Mouse (Mus musculus): ENCODE measurements at regions not wholly inside any gene's neighbourhood (a gene's known extent, or its start where the extent isn't known, plus 50 kb on each side); places are given as distances from the start of the nearest gene placed in this dataset.

DNA sequence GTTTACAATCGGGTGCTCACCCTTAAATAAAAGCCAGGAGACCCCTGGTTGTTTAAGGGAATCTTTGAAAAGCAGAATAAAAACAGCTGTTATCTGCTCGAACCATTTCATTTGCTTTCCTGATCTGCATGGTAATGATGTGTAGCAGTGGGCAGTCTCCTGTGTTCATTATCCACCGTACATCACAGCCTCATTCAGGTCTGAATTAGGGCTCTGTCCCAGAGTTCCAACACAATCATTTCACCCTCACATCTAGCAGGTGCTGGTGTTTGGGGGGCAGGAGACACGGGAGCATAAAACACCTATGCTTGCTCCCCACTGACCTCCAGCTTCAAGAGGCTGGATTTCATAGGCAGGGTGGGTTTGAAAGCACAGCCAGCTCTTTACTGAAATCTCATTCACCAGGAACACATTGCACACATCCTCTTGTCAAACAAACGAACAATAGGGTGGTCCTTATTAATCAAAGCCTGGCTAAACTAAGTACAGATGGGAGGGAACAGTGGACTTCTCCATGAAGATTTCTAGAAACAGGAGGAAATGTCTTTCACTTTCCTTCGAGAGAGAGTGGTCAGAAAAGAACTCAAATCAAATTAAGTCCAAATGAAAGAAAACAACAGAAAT, 368.3 kb upstream of the Adgrl2 start:
- no peak for TF ChIP-seq GATA4 (IDR thresholded peaks at IDR 0.05; ENCODE audit: insufficient replicate concordance, low read length)

DNA sequence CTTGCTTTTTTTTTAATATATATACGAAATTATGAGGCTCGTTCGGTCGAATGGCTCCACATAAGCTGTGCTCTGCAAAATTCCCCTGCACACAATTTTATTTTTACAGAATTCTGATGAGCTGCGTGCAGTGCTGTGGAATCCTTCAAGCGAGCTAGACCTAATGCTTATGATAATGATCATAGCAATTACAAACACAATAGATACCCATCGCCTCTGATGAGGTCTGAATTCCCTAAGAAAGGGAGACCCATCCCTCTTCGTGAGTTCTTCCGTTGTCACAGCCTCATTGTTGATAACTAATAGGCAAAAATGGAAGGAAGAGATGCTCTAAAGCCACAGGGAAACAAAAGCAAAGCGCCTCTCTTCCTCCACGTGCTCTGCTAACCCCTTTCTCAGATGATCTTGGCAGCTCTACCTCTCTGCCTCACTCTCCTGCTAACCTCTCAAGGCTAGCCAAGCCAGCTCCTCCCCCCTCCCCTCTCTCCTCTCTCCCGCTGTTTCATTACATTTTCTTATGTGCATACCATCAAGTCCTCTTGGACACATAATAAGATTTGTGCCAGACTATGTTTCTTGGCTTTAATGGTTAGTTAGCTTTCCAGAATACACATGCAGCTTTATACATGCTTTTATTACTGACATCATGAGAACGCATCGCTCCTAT, 367.7 kb upstream of the Adgrl2 start:
- TF ChIP-seq GATA4 (IDR thresholded peaks at IDR 0.05; ENCODE audit: insufficient replicate concordance, low read length), result no peak

DNA sequence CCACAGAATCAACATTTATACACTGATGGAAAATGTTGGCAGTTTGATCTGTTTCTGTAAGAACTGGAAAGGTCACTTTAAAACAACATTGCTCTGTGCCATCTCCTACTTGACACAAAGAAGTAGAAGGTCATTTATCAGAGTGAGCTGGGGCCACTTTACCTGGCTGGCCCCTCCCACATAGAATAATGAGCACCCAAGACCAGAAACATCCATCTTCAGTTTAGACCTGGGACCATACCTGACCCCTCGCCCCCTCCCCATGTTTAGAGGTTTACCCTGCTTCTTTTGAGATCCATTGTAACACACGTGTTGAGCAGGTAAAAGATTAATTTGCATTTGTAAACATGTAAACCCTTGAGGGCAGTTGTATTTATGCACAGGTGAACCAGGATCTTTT, 366.8 kb upstream of the Adgrl2 start:
- TF ChIP-seq GATA4 (IDR thresholded peaks at IDR 0.05; ENCODE audit: insufficient replicate concordance, low read length), result no peak

DNA sequence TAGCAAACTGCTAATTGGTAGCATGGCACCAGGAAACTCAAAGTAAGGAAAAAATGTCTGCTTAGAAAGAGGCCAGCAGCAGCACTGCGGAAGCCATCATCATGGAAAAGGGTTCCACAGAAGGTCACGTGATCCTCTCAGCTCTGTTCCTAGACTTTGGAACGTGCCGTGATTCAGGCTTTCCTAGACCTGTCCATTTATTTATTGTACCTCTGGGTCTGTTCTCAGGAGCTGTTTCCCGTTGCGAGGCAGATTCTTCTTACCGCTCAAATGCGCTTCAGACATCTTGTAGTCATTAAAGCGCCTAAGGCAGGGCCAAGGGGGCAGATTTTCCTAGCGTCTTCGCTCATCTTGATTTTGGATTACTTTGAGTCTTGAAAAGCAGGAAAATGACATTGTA, 365.0 kb upstream of the Adgrl2 start:
- no peak for TF ChIP-seq GATA4 (IDR thresholded peaks at IDR 0.05; ENCODE audit: insufficient replicate concordance, low read length)

DNA sequence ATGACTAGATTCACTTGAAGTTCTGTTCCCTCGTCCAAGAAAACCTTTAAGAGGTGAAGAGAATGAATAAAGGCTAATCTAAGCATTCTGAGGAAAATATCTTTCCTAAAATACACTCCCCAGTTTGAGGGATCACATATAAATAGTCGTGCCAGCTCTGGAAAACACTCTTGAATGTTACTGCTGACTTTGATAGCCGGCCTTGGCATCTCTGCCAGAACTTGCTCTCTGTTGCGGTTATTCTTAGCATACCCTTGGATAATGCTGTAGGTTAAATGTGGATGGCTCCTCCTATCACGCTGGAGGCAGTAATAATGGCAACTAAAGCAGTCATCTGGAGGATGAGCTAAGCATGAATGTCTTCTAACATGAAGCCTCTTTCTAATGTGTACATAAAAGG, 363.6 kb upstream of the Adgrl2 start:
- TF ChIP-seq GATA4 (IDR thresholded peaks at IDR 0.05; ENCODE audit: insufficient replicate concordance, low read length), result no peak

DNA sequence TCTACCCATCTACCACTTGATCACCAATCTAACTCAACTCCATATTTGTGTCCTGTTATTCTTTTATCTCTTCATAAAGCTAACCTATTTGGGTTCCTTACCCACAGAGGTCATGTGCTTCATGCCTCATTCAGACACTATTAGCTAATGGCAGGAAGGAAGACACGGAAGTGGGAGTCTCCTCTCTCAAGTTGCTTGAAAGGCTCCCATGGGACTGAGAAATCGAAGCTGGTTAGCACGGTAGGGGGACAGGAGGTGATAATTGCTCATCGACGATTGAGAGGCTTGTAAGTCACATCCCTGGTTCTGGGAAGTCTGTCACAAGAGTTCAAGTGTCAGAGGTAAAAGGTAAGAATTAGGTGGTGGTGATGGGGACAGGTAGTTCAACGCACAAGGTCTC, 362.2 kb upstream of the Adgrl2 start:
- TF ChIP-seq GATA4 (IDR thresholded peaks at IDR 0.05; ENCODE audit: insufficient replicate concordance, low read length), result no peak

DNA sequence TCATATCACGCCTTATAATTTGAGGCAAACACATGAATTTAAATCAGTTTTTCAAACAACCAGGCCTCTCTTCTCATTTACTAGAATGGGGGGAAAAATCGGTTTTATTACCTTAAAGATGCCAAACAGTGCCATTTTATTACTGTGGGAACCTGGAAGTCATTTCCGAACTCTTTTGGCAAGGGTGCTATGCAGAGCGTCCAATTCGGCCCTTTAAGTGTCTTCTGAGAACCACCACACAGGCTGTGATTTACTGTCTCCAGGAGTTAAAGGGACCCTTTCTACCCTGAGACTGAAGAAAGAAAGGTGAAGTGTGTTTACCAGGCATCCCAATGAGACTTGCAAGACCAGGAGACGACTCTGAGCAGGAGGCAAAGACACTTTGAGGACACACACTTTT, 359.4 kb upstream of the Adgrl2 start:
- TF ChIP-seq GATA4 (IDR thresholded peaks at IDR 0.05; ENCODE audit: insufficient replicate concordance, low read length), result no peak

DNA sequence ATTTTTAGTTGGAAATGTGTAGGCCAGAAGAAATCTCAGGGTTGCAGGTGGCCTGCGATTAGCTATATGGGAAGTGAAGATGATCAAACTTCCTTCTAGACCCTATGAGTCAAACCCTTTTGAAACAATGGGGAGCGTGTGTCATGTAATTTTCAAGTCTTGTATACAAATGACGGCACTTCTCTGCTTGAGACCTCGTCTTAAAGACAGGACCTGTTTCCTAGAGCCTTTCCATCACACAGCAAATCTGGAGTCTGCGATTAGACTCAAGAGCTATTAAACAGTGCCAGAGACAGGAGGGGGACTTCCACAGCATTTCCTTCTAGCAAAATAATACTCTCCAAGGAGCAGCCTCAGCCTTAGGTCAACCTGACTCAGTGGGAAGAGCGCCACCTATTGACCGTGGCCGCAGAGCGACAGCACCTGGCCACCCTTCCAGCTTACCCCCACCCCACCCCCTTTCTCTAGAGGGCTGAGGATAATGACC, 358.9 kb upstream of the Adgrl2 start:
- peak; percentile 67; the same call in 1 of the 2 replicates for TF ChIP-seq GATA4 (IDR thresholded peaks at IDR 0.05; ENCODE audit: insufficient replicate concordance, low read length)

DNA sequence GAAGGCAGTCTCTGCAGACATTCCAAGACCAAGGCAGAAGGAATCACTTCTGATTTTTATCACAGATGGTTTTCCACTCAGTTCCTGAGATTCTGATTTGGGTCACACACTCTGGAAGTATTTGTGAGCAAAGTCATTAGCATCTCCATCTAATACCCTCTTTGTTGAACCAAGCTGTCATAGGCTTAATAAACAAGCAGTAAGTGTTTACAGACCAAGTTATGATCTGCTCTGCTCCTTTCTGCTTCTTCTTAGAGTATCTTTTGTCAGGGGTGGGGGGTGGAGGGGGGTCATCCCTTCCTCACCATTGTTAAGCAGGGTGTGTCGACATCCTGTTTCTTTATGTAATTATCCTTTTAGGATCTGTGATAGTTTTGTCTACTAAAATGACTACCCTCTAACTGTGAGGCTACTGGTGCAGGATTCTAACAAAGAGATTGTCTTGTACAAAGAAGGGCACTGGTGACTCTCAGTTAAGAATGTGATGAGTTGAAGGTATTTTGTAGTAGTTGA, 358.2 kb upstream of the Adgrl2 start:
- no peak for TF ChIP-seq GATA4 (IDR thresholded peaks at IDR 0.05; ENCODE audit: insufficient replicate concordance, low read length)

DNA sequence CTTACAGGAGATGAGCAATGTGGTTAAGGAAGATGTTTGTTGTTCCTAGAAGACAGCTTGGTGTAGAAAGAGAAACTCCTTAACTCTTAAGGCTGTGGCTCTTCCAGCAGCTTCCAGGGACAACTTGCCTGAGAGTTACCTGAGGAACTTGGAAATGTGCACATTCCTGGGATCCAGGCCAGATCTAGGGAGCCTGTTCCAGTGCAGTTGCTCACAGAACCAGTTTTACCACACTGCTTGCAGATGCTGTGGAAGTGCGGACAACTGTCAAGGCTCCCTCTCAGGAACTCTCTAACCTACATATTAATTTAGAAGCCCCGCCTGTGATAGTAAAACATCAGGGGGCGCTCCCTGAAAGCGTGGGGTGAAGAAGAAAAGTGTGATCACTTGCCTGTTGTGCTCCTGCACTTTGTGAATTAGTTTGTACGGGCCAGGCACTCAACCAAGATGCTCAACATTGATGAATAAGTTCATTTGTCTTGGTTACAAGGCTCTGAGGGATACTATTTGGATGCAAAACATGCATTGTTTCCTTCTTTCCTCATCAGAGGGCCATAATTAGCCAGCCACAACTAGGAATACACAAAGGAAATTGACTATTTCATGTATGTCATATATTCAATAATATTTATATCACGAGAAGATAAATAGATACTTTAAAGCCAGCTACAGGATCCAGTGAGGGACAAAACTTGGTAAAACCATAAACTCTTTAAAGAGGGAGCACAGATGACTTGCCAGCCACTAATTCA, 357.1 kb upstream of the Adgrl2 start:
- TF ChIP-seq GATA4 (IDR thresholded peaks at IDR 0.05; ENCODE audit: insufficient replicate concordance, low read length), result no peak

DNA sequence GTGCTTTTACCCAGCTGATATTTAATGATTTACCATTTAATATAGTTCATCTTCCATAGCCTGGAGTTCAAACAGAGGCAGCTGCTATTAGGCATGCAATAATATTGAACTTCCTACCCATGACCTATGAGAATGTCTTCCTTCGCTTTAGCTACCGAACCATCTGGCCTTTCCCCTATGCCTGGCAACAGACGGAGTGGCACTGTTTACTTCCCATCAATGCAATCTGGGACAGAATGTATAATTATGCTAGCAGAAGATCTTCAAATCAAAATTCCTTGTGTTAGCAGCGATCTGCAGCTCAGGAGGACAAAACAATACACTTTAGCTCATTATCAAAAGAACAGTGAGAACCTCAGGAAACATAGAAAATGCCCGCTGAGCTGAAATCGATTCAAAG, 352.2 kb upstream of the Adgrl2 start:
- no peak for TF ChIP-seq GATA4 (IDR thresholded peaks at IDR 0.05; ENCODE audit: insufficient replicate concordance, low read length)

DNA sequence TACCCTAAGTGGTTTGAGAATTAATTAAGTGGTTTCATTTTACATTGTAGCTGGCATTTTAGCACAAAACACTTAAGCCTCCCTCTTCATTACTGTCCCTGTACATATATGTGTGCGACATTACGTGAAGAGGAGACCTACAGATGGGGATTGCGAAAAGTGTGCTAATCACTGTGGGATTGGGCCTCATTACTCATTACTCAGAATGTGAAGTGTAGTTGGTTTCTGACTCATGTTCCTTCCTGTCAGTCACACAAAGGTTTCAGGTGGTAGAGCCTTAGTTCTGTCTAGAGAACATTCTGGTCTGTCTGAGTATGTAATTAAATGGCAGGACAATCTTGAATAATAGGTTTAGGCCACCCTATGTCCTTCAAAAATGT, 349.0 kb upstream of the Adgrl2 start:
- no peak for TF ChIP-seq GATA4 (IDR thresholded peaks at IDR 0.05; ENCODE audit: insufficient replicate concordance, low read length)

DNA sequence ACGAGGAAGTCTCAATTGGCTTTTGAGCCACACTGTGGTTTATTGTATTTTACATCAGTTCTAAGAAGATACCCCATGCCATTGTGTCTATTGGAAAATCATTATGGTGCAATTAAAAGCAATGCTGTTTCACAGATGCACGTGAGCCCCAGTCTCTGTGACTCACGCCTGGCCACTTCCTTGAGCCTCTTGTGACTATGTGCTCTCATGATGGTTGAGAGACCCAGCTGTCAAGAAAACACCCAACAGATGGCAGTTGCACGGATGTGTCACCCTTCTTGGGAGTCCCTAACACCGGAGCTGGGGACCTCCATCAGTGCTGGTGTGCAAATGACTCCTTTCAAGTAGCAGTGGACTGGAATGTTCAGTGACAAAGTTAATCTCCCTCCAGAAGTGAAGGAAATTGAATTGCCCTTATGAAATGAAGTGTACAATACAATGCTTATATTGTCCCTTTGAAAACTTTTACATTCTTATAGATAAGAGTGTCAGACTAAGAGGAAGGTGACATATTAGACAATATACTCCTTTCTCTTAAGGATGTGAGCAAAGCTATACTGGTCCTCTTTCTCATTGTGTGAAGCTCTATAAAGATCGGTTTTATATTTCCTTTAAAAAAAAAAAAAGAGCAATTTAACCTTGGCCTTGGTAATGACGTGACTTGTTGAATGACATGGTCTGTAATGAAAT, 348.5 kb upstream of the Adgrl2 start:
- no peak for TF ChIP-seq GATA4 (IDR thresholded peaks at IDR 0.05; ENCODE audit: insufficient replicate concordance, low read length)

DNA sequence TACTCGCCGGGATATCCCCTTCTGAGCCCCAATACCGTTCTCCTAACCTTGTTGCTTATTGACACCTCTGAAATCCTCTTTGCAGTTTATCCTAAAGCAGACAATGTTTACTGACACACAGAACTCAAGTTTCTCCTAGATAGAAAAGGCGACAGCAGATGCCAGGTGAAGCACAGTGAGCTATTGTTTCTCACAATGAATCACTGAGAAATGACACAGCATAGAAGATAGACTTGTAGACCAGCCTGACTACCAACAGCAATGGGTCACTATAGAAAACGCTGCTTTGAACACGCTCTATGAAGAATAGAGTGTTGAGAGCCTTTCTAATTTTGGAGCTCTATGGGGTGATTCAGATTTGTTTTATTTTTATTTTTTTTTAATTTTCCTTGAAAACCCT, 344.9 kb upstream of the Adgrl2 start:
- no peak for TF ChIP-seq GATA4 (IDR thresholded peaks at IDR 0.05; ENCODE audit: insufficient replicate concordance, low read length)

DNA sequence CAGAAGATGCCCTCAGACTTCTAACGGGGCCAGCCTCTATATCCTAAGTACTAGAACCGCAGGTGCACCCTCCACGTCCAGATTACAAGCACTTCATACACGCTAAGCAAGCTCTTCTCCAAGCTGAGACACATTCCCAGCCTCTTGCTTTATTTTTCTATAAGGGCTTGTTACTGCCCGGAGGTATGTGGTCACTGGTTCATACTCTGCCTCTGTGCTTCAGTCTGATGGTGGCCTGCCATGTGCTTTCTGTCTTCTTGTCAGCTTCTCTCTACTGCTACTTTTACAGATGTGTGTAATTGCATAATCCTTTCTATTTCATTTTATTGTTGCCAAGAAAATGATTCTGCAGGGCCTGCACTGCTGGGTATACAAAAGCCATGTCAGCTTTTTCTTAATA, 343.3 kb upstream of the Adgrl2 start:
- no peak for TF ChIP-seq GATA4 (IDR thresholded peaks at IDR 0.05; ENCODE audit: insufficient replicate concordance, low read length)
